Mouse (Mus musculus) spleen, adult 2 months (tissue): ENCODE data around the gene Abcc6. TPM values are rescaled to one million over a fixed set of nuclear protein-coding genes. Genes with fewer than 3 reads are reported as not detected.

Experiments
- DNase-seq, 2 experiments: peaks; one replicate each; pipeline versions ENCODE4 v3.0.0 to v3.0.0-alpha.2; 2012 to 2021; ENCODE audit warnings: low spot score in 2 of 2, low read depth in 1 of 2
- H3K27ac ChIP-seq: fragments of 200-500 bp; 2 replicates; pipeline ENCODE4 v1.5.1; 2012; ENCODE audit warnings: low read length, inconsistent platforms; ENCODE audit not compliant: insufficient read depth
- H3K27me3 ChIP-seq: fragments of 200-500 bp; 2 replicates; pipeline ENCODE4 v1.6.1; 2012; ENCODE audit warnings: mild to moderate bottlenecking, moderate library complexity, low read length, inconsistent platforms; ENCODE audit not compliant: control insufficient read depth, insufficient read depth
- H3K36me3 ChIP-seq: fragments of 200-500 bp; 2 replicates; pipeline ENCODE4 v1.6.1; 2012; ENCODE audit warnings: mild to moderate bottlenecking, low read length, inconsistent platforms; ENCODE audit not compliant: control insufficient read depth, insufficient read depth
- H3K4me1 ChIP-seq: fragments of 200-500 bp; 2 replicates; pipeline ENCODE4 v1.6.1; 2011; ENCODE audit warnings: inconsistent platforms; ENCODE audit not compliant: control insufficient read depth, insufficient read depth, insufficient read length
- H3K4me3 ChIP-seq: fragments of 200-500 bp; 2 replicates; pipeline ENCODE4 v1.5.1; 2011; ENCODE audit warnings: mild to moderate bottlenecking, inconsistent platforms; ENCODE audit not compliant: insufficient read depth, insufficient read length; ENCODE audit errors: extremely low read depth
- CTCF ChIP-seq: fragments of 200-500 bp; IDR thresholded peaks from 2 replicates; pipeline ENCODE4 v1.5.1; 2011; ENCODE audit warnings: mild to moderate bottlenecking, inconsistent platforms; ENCODE audit not compliant: insufficient read depth, insufficient read length, insufficient replicate concordance; ENCODE audit errors: extremely low read depth
- POLR2A ChIP-seq: fragments of 200-500 bp; IDR thresholded peaks from 2 replicates; pipeline ENCODE4 v1.6.1; 2011; ENCODE audit warnings: low read depth, low read length, inconsistent platforms
- WGBS: fragments of 180-500 bp; shearing (Covaris S2); methylation state at CpG from one replicate; pipeline ENCODE4 v1.1.7; 2018; 5-methylcytosine and 5-hydroxymethylcytosine counted together
- polyA plus RNA-seq: library from polyadenylated mRNA; depleted of rRNA; stranded (reverse); fragments of >200 nt; gene quantifications from 2 replicates; pipeline ENCODE4 v1.2.3, GENCODE M21; 2012

The Abcc6 gene
- polyA plus RNA-seq, 1 experiment, result 0.08 TPM

- peaks cover 17% of the 10 kb centered on the region; the same call in 1 of the 2 replicates for H3K4me1 ChIP-seq
- no peaks in the 10 kb centered on the region for H3K27me3 ChIP-seq
- H3K36me3 ChIP-seq, result peaks cover 26% of the 10 kb centered on the region
- DNase-seq, result peak; percentile 34 to 48
- H3K4me3 ChIP-seq, result peak overlapping the region; percentile 88
- TF ChIP-seq POLR2A (peak; percentile 69), CTCF (no peak)
- H3K27ac ChIP-seq, result peak overlapping the region; percentile 93
- 15% methylated on average over 11 of the region's 11 CpGs for WGBS
These were observed 28.8 kb upstream of the Abcc6 start for GRCm38 (mm10) chr7:46058882-46059281.

GRCm38 (mm10) chr7:46053566-46053965 is 23.5 kb upstream of the Abcc6 start:
- WGBS, result 94% methylated on average over 3 of the region's 3 CpGs
- DNase-seq, result no peak
- Histone ChIP-seq H3K4me3 (no peak overlapping the region), H3K4me1 (peaks cover 11% of the 10 kb centered on the region; the same call in 1 of the 2 replicates), H3K27ac (no peak overlapping the region), H3K36me3 (peaks cover 16% of the 10 kb centered on the region), H3K27me3 (no peaks in the 10 kb centered on the region)
- TF ChIP-seq CTCF, result no peak
- no peak for TF ChIP-seq POLR2A

- WGBS, result 80% methylated on average over 4 of the region's 4 CpGs
- Histone ChIP-seq H3K4me1 (peaks cover 3% of the 10 kb centered on the region; the same call in 1 of the 2 replicates), H3K27me3 (no peaks in the 10 kb centered on the region), H3K4me3 (no peak overlapping the region), H3K27ac (no peak overlapping the region), H3K36me3 (peaks cover 18% of the 10 kb centered on the region)
- DNase-seq, result peak in 1 of 2 experiments; percentile 29
- TF ChIP-seq POLR2A (no peak), CTCF (peak; percentile 28; the same call in 1 of the 2 replicates)
These were observed 22.2 kb upstream of the Abcc6 start for GRCm38 (mm10) chr7:46052161-46052821.

GRCm38 (mm10) chr7:46049981-46050380 is 19.9 kb upstream of the Abcc6 start:
- no peak for DNase-seq
- Histone ChIP-seq H3K4me1 (no peaks in the 10 kb centered on the region), H3K27ac (no peak overlapping the region), H3K4me3 (no peak overlapping the region), H3K36me3 (peaks cover 29% of the 10 kb centered on the region), H3K27me3 (no peaks in the 10 kb centered on the region)
- 94% methylated on average over 7 of the region's 7 CpGs for WGBS
- TF ChIP-seq CTCF, result no peak
- TF ChIP-seq POLR2A, result no peak

GRCm38 (mm10) chr7:46047873-46048562 is 17.9 kb upstream of the Abcc6 start:
- H3K27me3 ChIP-seq, result no peaks in the 10 kb centered on the region
- no peak for DNase-seq
- no peaks in the 10 kb centered on the region for H3K4me1 ChIP-seq
- H3K4me3 ChIP-seq, result no peak overlapping the region
- 85% methylated on average over 13 of the region's 13 CpGs for WGBS
- peaks cover 32% of the 10 kb centered on the region for H3K36me3 ChIP-seq
- no peak for TF ChIP-seq POLR2A
- TF ChIP-seq CTCF, result no peak
- H3K27ac ChIP-seq, result no peak overlapping the region

GRCm38 (mm10) chr7:46045882-46046281 is 15.8 kb upstream of the Abcc6 start:
- Histone ChIP-seq H3K36me3 (peaks cover 46% of the 10 kb centered on the region), H3K4me1 (no peaks in the 10 kb centered on the region), H3K27me3 (no peaks in the 10 kb centered on the region), H3K27ac (no peak overlapping the region), H3K4me3 (no peak overlapping the region)
- DNase-seq, result no peak
- WGBS, result 82% methylated on average over 11 of the region's 11 CpGs
- TF ChIP-seq CTCF (no peak), POLR2A (no peak)

GRCm38 (mm10) chr7:46044106-46044505 is 14.0 kb upstream of the Abcc6 start:
- no peaks in the 10 kb centered on the region for H3K4me1 ChIP-seq
- DNase-seq, result no peak
- 91% methylated on average over 10 of the region's 10 CpGs for WGBS

More at GRCm38 (mm10) chr7:46044106-46044505, 14.0 kb upstream of the Abcc6 start:
- Histone ChIP-seq H3K27ac (no peak overlapping the region), H3K27me3 (no peaks in the 10 kb centered on the region), H3K4me3 (no peak overlapping the region), H3K36me3 (peaks cover 44% of the 10 kb centered on the region)
- TF ChIP-seq CTCF (no peak), POLR2A (no peak)
